Mouse (Mus musculus) heart, adult 2 months (tissue): ENCODE data around the gene Abhd5. TPM values are rescaled to one million over a fixed set of nuclear protein-coding genes. Genes with fewer than 3 reads are reported as not detected.

ENCODE experiments used
- DNase-seq, 2 experiments: peaks; one replicate each; pipeline ENCODE4 v3.0.0; 2021
- H3K27ac ChIP-seq: fragments of 200-600 bp; 2 replicates; pipeline ENCODE4 v1.8.1; 2022
- H3K27me3 ChIP-seq: fragments of 200-500 bp; 2 replicates; pipeline ENCODE4 v1.6.1; 2012; ENCODE audit warnings: mild to moderate bottlenecking, low read length, inconsistent platforms, mixed read lengths; ENCODE audit not compliant: control insufficient read depth, insufficient read depth
- H3K36me3 ChIP-seq: fragments of 200-500 bp; 2 replicates; pipeline ENCODE4 v1.6.1; 2012; ENCODE audit warnings: low read length, inconsistent platforms; ENCODE audit not compliant: control insufficient read depth, insufficient read depth
- H3K4me1 ChIP-seq: fragments of 200-500 bp; 2 replicates; pipeline ENCODE4 v1.6.1; 2011; ENCODE audit warnings: low read length; ENCODE audit not compliant: control insufficient read depth, insufficient read depth
- H3K4me3 ChIP-seq: fragments of 200-600 bp; 2 replicates; pipeline ENCODE4 v1.8.1; 2022
- H3K79me2 ChIP-seq: fragments of 200-500 bp; replicated peaks from 2 replicates; pipeline ENCODE4 v1.6.1; 2012; ENCODE audit warnings: mild to moderate bottlenecking, inconsistent platforms, low read length, moderate library complexity, mixed read lengths; ENCODE audit not compliant: control insufficient read depth, insufficient read depth
- H3K9ac ChIP-seq: fragments of 200-500 bp; 2 replicates; pipeline ENCODE4 v1.6.1; 2012; ENCODE audit warnings: low read depth, mild to moderate bottlenecking, control low read depth, inconsistent platforms, low read length, mixed read lengths
- CTCF ChIP-seq: fragments of 200-600 bp; IDR thresholded peaks from 2 replicates; pipeline ENCODE4 v1.8.1; 2022; ENCODE audit warnings: antibody characterized with exemption, mild to moderate bottlenecking, moderate library complexity
- EP300 ChIP-seq: fragments of 200-500 bp; IDR thresholded peaks from 2 replicates; pipeline ENCODE4 v1.6.1; 2011; ENCODE audit warnings: low read depth, low read length, control low read depth; ENCODE audit not compliant: insufficient read depth
- POLR2A ChIP-seq: fragments of 200-500 bp; IDR thresholded peaks from 2 replicates; pipeline ENCODE4 v1.6.1; 2011; ENCODE audit warnings: mild to moderate bottlenecking, low read depth, low read length, control low read depth; ENCODE audit not compliant: insufficient read depth
- WGBS: fragments of 180-500 bp; shearing (Covaris S2); methylation state at CpG from one replicate; pipeline ENCODE4 v1.1.7; 2018; 5-methylcytosine and 5-hydroxymethylcytosine counted together
- intact Hi-C: fragments of 180-260 bp; cut with DNase I; formaldehyde crosslinking; loops from one replicate; pipeline ENCODE4 v1.15.1; 2025
- polyA plus RNA-seq: library from polyadenylated mRNA; depleted of rRNA; stranded (reverse); fragments of >200 nt; gene quantifications from 2 replicates; pipeline ENCODE4 v1.2.3, GENCODE M21; 2012
- total RNA-seq, 2 experiments: library from RNA; stranded (reverse); gene quantifications; 2 replicates each; pipeline ENCODE4 v1.2.3; 2021

Abhd5 gene
- total and polyA plus RNA-seq, 3 experiments, result 31.8 to 63.2 (median 53.3) TPM

GRCm38 (mm10) chr9:122320626-122321025, 30.8 kb upstream of the Abhd5 start:
- no peak for DNase-seq
- H3K4me1 ChIP-seq, result no peaks in the 10 kb centered on the region

GRCm38 (mm10) chr9:122322356-122322755, 29.1 kb upstream of the Abhd5 start:
- no peaks in the 10 kb centered on the region for H3K27me3 ChIP-seq
- no peaks in the 10 kb centered on the region for H3K36me3 ChIP-seq
- WGBS, result 60% methylated on average over 3 of the region's 3 CpGs
- intact Hi-C loops, result no loop called here
- H3K4me1 ChIP-seq, result no peaks in the 10 kb centered on the region
- no peak for TF ChIP-seq CTCF
- no peak for TF ChIP-seq POLR2A
- no peak for TF ChIP-seq EP300
- no peak overlapping the region for H3K9ac ChIP-seq
- no peaks in the 10 kb centered on the region for H3K79me2 ChIP-seq
- no peak overlapping the region for H3K27ac ChIP-seq
- DNase-seq, result no peak
- no peak overlapping the region for H3K4me3 ChIP-seq

More at GRCm38 (mm10) chr9:122320626-122321025, 30.8 kb upstream of the Abhd5 start:
- intact Hi-C loops, result no loop called here
- no peak overlapping the region for H3K4me3 ChIP-seq
- no peaks in the 10 kb centered on the region for H3K27me3 ChIP-seq
- no peak overlapping the region for H3K9ac ChIP-seq
- H3K27ac ChIP-seq, result no peak overlapping the region
- TF ChIP-seq CTCF (no peak), POLR2A (no peak), EP300 (no peak)
- no peaks in the 10 kb centered on the region for H3K79me2 ChIP-seq
- no peaks in the 10 kb centered on the region for H3K36me3 ChIP-seq
- 88% methylated on average over 4 of the region's 4 CpGs for WGBS

GRCm38 (mm10) chr9:122325996-122326395, 25.4 kb upstream of the Abhd5 start:
- 85% methylated on average over 1 of the region's 1 CpGs for WGBS

GRCm38 (mm10) chr9:122328199-122328598, 23.2 kb upstream of the Abhd5 start:
- intact Hi-C loops, result no loop called here
- 62% methylated on average over 3 of the region's 3 CpGs for WGBS
- Histone ChIP-seq H3K36me3 (no peaks in the 10 kb centered on the region), H3K27me3 (no peaks in the 10 kb centered on the region), H3K4me1 (no peaks in the 10 kb centered on the region), H3K79me2 (no peaks in the 10 kb centered on the region), H3K4me3 (no peak overlapping the region), H3K27ac (no peak overlapping the region), H3K9ac (no peak overlapping the region)
- TF ChIP-seq CTCF (no peak), POLR2A (no peak), EP300 (no peak)
- no peak for DNase-seq

More at GRCm38 (mm10) chr9:122325996-122326395, 25.4 kb upstream of the Abhd5 start:
- no peak overlapping the region for H3K9ac ChIP-seq
- no peaks in the 10 kb centered on the region for H3K4me1 ChIP-seq
- H3K4me3 ChIP-seq, result no peak overlapping the region
- DNase-seq, result no peak
- TF ChIP-seq EP300 (no peak), POLR2A (no peak), CTCF (no peak)
- no peak overlapping the region for H3K27ac ChIP-seq
- intact Hi-C loops, result no loop called here
- no peaks in the 10 kb centered on the region for H3K79me2 ChIP-seq
- H3K27me3 ChIP-seq, result no peaks in the 10 kb centered on the region
- H3K36me3 ChIP-seq, result no peaks in the 10 kb centered on the region

- WGBS, result 72% methylated on average over 2 of the region's 2 CpGs
- H3K27me3 ChIP-seq, result no peaks in the 10 kb centered on the region
- H3K36me3 ChIP-seq, result no peaks in the 10 kb centered on the region
- intact Hi-C loops, result no loop called here
- no peak overlapping the region for H3K9ac ChIP-seq
- peaks cover 5% of the 10 kb centered on the region; the same call in 1 of the 2 replicates for H3K4me1 ChIP-seq
- TF ChIP-seq CTCF, result no peak
- no peak for TF ChIP-seq POLR2A
- TF ChIP-seq EP300, result no peak
- H3K79me2 ChIP-seq, result no peaks in the 10 kb centered on the region
- no peak for DNase-seq
- H3K4me3 ChIP-seq, result no peak overlapping the region
- no peak overlapping the region for H3K27ac ChIP-seq
These were observed 14.7 kb upstream of the Abhd5 start for GRCm38 (mm10) chr9:122336677-122337076.

GRCm38 (mm10) chr9:122337510-122337931, 13.9 kb upstream of the Abhd5 start:
- DNase-seq, result no peak
- TF ChIP-seq EP300 (no peak), CTCF (no peak), POLR2A (no peak)
- Histone ChIP-seq H3K9ac (no peak overlapping the region), H3K79me2 (no peaks in the 10 kb centered on the region), H3K4me3 (no peak overlapping the region), H3K4me1 (peaks cover 5% of the 10 kb centered on the region; the same call in 1 of the 2 replicates), H3K27me3 (no peaks in the 10 kb centered on the region), H3K36me3 (no peaks in the 10 kb centered on the region), H3K27ac (no peak overlapping the region)
- intact Hi-C loops, result no loop called here
- WGBS, result 33% methylated on average over 8 of the region's 8 CpGs
